In the genomic region with DNA sequence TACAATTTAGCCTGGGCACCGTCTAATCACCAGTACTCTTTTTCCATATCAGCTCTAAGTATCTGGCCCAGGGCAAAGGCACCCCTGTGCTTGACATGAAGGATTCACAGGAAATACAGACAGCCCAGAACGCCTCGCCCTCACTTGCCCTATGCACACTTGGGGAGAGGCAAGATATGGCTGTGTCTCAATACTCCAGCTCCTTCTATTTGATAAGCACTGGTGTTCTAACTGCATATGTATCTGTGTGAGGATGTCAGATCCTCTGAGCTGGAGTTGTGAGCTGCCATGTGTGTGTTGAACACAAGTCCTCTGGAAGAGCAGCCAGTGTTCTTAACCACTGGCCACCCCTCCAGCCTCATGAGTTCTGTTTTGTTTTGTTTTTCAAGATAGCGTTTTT, we compare ENCODE assay signal across 41 mouse cellular contexts. TPM values are rescaled to one million over a fixed set of nuclear protein-coding genes. Genes with fewer than 3 reads are reported as not detected.
"Had no signal": no experiment of that assay in that cellular context is flagged by ENCODE, and none has a peak within 500 bp of the region (broad histone marks: within the 10 kb centered on the region; RNA-seq: fewer than 3 reads in every experiment).

No protein-coding gene starts in this region.

- H3K27me3 ChIP-seq: heart, embryonic 13.5 days; heart, embryonic 15.5 days; hindbrain, embryonic 13.5 days; hindbrain, embryonic 15.5 days; kidney, embryonic 15.5 days; limb, embryonic 13.5 days; limb, embryonic 15.5 days had no signal

- ATAC-seq: hindbrain, postnatal 0 days; intestine, embryonic 16.5 days had no signal

- H3K9ac ChIP-seq: heart, embryonic 13.5 days; heart, embryonic 15.5 days; hindbrain, embryonic 13.5 days; hindbrain, embryonic 15.5 days; kidney, embryonic 15.5 days; limb, embryonic 13.5 days; limb, embryonic 15.5 days had no signal

- H3K9me3 ChIP-seq: heart, embryonic 13.5 days; heart, embryonic 15.5 days; hindbrain, embryonic 13.5 days; hindbrain, embryonic 15.5 days; kidney, embryonic 15.5 days; limb, embryonic 13.5 days; limb, embryonic 15.5 days had no signal

- DNase-seq: gastrocnemius, postnatal 14 days; gastrocnemius, postnatal 36 days; heart, adult 11 months; heart, adult 2 months; heart, postnatal 14 days; heart, postnatal 36 days; kidney, adult 11 months; kidney, adult 2 months; kidney, adult 9 months; kidney, postnatal 14 days; kidney, postnatal 36 days; layer of hippocampus, adult 9-11 months; layer of hippocampus, postnatal 36 days; left cerebral cortex, postnatal 4 days had no signal

- H3K4me1 ChIP-seq: hindbrain, embryonic 13.5 days; hindbrain, embryonic 15.5 days; kidney, embryonic 15.5 days; limb, embryonic 13.5 days; limb, embryonic 15.5 days had no signal

- H3K4me2 ChIP-seq: heart, embryonic 11.5 days; heart, embryonic 13.5 days; heart, embryonic 15.5 days; hindbrain, embryonic 13.5 days; hindbrain, embryonic 15.5 days; kidney, embryonic 15.5 days; limb, embryonic 13.5 days; limb, embryonic 15.5 days had no signal

- H3K27ac ChIP-seq: heart, adult 2 months; heart, embryonic 13.5 days; heart, embryonic 15.5 days; hindbrain, embryonic 13.5 days; hindbrain, embryonic 15.5 days; hindbrain, postnatal 0 days; kidney, embryonic 15.5 days; kidney, postnatal 0 days; limb, embryonic 13.5 days; limb, embryonic 15.5 days had no signal

- H3K4me3 ChIP-seq: heart, adult 2 months; heart, embryonic 13.5 days; heart, embryonic 15.5 days; hindbrain, embryonic 13.5 days; hindbrain, embryonic 15.5 days; kidney, embryonic 15.5 days; limb, embryonic 13.5 days; limb, embryonic 15.5 days had no signal

RNA-seq across cellular contexts. Expression of gene Il13, which starts 16.9 kb away (rescaled TPM):
- total RNA-seq: gastrocnemius, adult 18-20 months; gastrocnemius, adult 8-10 months; gastrocnemius, postnatal 14 days; gastrocnemius, postnatal 36 days; heart, adult 2 months; heart, postnatal 14 days; heart, postnatal 36 days; hematopoietic stem cell, adult 5-6 weeks; hindbrain, postnatal 0 days; layer of hippocampus, adult 18-20 months; layer of hippocampus, adult 8-10 months; layer of hippocampus, postnatal 14 days; layer of hippocampus, postnatal 36 days; left cerebral cortex, adult 18-20 months; left cerebral cortex, adult 8-10 months; left cerebral cortex, postnatal 10 days; left cerebral cortex, postnatal 25 days; left cerebral cortex, postnatal 4 days had no signal
- polyA plus RNA-seq: heart, adult 2 months; heart, embryonic 11.5 days; heart, embryonic 13.5 days; heart, embryonic 15.5 days; heart, postnatal 0 days; hindbrain, embryonic 11.5 days; hindbrain, embryonic 13.5 days; hindbrain, embryonic 15.5 days; hindbrain, postnatal 0 days; intestine, embryonic 14.5 days; intestine, embryonic 16.5 days; kidney, adult 2 months; kidney, embryonic 15.5 days; kidney, postnatal 0 days; limb, embryonic 11.5 days; limb, embryonic 15.5 days had no signal

RNA-seq across cellular contexts. Expression of gene Il4, which starts 33.0 kb away (rescaled TPM):
- total RNA-seq: gastrocnemius, adult 18-20 months; gastrocnemius, adult 8-10 months; gastrocnemius, postnatal 14 days; gastrocnemius, postnatal 36 days; heart, adult 2 months; heart, postnatal 14 days; heart, postnatal 36 days; hindbrain, postnatal 0 days; layer of hippocampus, adult 18-20 months; layer of hippocampus, adult 8-10 months; layer of hippocampus, postnatal 14 days; layer of hippocampus, postnatal 36 days; left cerebral cortex, adult 18-20 months; left cerebral cortex, postnatal 10 days; left cerebral cortex, postnatal 25 days; left cerebral cortex, postnatal 4 days had no signal
- polyA plus RNA-seq: gonadal fat pad, adult 2 months; heart, postnatal 0 days; kidney, adult 2 months; large intestine, adult 2 months had no signal
